Mouse (Mus musculus) stomach, postnatal 0 days (tissue): ENCODE results near the gene Pank1. TPM values are rescaled to one million over a fixed set of nuclear protein-coding genes. Genes with fewer than 3 reads are reported as not detected.

ENCODE experiments used
- ATAC-seq: fragments of 200-750 bp; cut with Nextera tagmentation; 2 replicates; pipeline ENCODE4 v1.8.0; 2017; ENCODE audit not compliant: low FRiP score, low TSS enrichment
- DNase-seq: peaks from one replicate; pipeline ENCODE4 v3.0.0-alpha.2; 2016; ENCODE audit warnings: low spot score
- H3K27ac ChIP-seq: fragments of 300-500 bp; sonication (generic); replicated peaks from 2 replicates; pipeline ENCODE4 v1.5.1; 2014; ENCODE audit warnings: mild to moderate bottlenecking, control low read depth
- H3K27me3 ChIP-seq: fragments of 300-500 bp; sonication (generic); 2 replicates; pipeline ENCODE4 v1.6.1; 2014; ENCODE audit warnings: low read length; ENCODE audit not compliant: control insufficient read depth, insufficient read depth
- H3K36me3 ChIP-seq: fragments of 300-500 bp; sonication (generic); 2 replicates; pipeline ENCODE4 v1.6.1; 2014; ENCODE audit warnings: low read length, mixed read lengths; ENCODE audit not compliant: control insufficient read depth, insufficient read depth
- H3K4me1 ChIP-seq: fragments of 300-500 bp; sonication (generic); replicated peaks from 2 replicates; pipeline ENCODE4 v1.6.1; 2014; ENCODE audit warnings: antibody characterized with exemption; ENCODE audit not compliant: control insufficient read depth, insufficient read depth
- H3K4me2 ChIP-seq: fragments of 300-500 bp; sonication (generic); replicated peaks from 2 replicates; pipeline ENCODE4 v1.6.1; 2014; ENCODE audit warnings: low read depth, mild to moderate bottlenecking, control low read depth, moderate library complexity
- H3K4me3 ChIP-seq: fragments of 300-500 bp; sonication (generic); 2 replicates; pipeline ENCODE4 v1.5.1; 2014; ENCODE audit warnings: low read depth, low read length, control low read depth
- H3K9ac ChIP-seq: fragments of 300-500 bp; sonication (generic); 2 replicates; pipeline ENCODE4 v1.6.1; 2014; ENCODE audit warnings: mild to moderate bottlenecking, low read length, control low read depth, mixed read lengths
- H3K9me3 ChIP-seq: fragments of 300-500 bp; sonication (generic); 2 replicates; pipeline ENCODE4 v1.6.1; 2016; ENCODE audit warnings: low read length; ENCODE audit not compliant: control insufficient read depth
- CTCF ChIP-seq: IDR thresholded peaks from 2 replicates; pipeline ENCODE4 v1.5.1; 2016; ENCODE audit warnings: antibody characterized with exemption, low read depth, mild to moderate bottlenecking, moderate library complexity
- EP300 ChIP-seq: optimal IDR thresholded peaks from 2 replicates; pipeline ENCODE3; 2016; ENCODE audit warnings: antibody characterized with exemption
- whole genome bisulfite sequencing: fragments of 180-500 bp; shearing (Covaris S2); extraction: QIAGEN DNeasy Blood & Tissue Kit; methylation state at CpG from one replicate; pipeline ENCODE4 v1.1.7; 2014; 5-methylcytosine and 5-hydroxymethylcytosine counted together
- polyA plus RNA-seq: library from polyadenylated mRNA; unstranded; fragments of >200 nt; fragmentation: Nextera tagmentation; extraction: Ambion mirVana; gene quantifications from 2 replicates; pipeline ENCODE4 v1.2.1, GENCODE M21; 2015

The Pank1 gene
- polyA plus RNA-seq, 1 experiment from 2014 or later, result 3.9 TPM

DNA sequence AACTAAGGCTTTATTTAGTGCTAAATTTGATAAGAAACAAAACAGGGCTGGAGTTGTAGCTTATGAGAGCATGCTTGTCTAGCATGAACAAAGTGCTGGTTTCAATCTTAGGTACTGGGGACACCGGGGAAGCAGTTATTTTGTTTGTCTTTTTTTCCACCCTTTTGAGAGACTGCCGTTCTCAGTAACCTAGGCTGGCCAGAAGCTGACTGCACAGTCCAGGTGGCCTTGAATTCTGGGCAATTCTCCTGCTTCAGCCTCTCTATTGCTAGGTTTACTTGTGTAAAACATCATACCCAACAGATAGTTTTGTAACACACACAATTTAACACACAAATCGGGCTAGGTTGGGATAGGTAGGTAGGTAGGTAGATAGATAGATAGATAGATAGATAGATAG is 9.9 kb downstream of the Pank1 start:
- no peak overlapping the region for H3K27ac ChIP-seq
- TF ChIP-seq CTCF (no peak), EP300 (no peak)
- WGBS, result 66% methylated on average over 3 of the region's 3 CpGs

DNA sequence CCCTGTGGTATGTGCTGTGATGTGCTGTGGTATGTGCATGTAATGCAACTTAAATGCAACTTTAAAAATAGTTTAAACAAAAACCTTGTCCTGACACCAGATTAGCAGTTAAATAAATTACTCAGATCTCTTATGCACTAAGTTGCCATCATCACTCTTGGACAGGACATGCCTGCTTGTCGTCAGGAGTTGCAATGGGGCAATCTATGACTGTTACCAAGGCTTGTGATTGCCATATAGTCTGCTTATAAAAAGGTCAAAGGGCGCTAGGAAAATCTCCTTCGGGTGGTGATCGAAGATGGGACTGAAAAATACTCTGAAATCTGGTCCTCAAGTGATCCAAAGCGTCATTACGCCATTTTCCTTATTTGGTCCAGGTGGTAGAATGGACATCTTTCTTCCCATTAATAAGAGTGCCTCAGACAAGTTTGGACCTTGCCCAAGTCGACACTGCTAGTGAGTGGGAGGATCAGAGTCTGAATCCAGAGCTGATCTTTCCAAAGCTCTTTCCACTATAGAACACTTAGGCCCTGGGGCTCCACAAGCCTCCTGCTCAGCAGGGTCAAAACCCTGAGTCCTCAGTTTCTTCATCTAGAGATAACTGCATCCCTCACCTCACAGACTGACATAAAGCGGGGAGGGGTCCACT is 11.0 kb downstream of the Pank1 start:
- H3K9me3 ChIP-seq, result no peaks in the 10 kb centered on the region
- 81% methylated on average over 8 of the region's 8 CpGs for WGBS
- ATAC-seq (no peak), DNase-seq (no peak)
- H3K4me1 ChIP-seq, result no peaks in the 10 kb centered on the region
- no peaks in the 10 kb centered on the region for H3K27me3 ChIP-seq
- no peaks in the 10 kb centered on the region for H3K36me3 ChIP-seq
- H3K4me2 ChIP-seq, result no peak overlapping the region
- no peak overlapping the region for H3K9ac ChIP-seq
- H3K4me3 ChIP-seq, result no peak overlapping the region
- H3K27ac ChIP-seq, result no peak overlapping the region
- TF ChIP-seq CTCF (no peak), EP300 (no peak)

More for the DNA sequence above, 9.9 kb downstream of the Pank1 start:
- Histone ChIP-seq H3K4me1 (no peaks in the 10 kb centered on the region), H3K9ac (no peak overlapping the region), H3K27me3 (no peaks in the 10 kb centered on the region), H3K36me3 (no peaks in the 10 kb centered on the region), H3K4me2 (no peak overlapping the region), H3K4me3 (no peak overlapping the region), H3K9me3 (no peaks in the 10 kb centered on the region)
- no peak for DNase-seq
- ATAC-seq, result no peak

DNA sequence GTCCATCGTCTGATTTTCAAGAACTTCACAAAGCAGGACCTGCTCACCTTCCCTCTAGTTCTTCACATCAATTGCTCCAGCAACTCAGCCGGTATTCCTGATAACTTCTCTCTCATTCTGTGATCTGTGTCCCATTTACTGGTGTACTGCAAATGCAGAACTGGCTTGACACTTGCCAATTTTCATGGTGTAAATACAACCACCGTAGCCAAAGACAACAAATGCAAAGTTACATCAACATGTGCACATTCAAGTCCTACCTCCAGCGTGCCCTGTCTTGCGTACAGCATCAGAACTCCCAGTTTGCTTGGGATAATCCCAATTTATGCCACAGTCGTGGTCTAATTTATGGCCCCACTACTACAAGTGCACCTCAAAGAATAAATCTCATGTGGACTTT is 15.5 kb downstream of the Pank1 start:
- Histone ChIP-seq H3K4me1 (no peaks in the 10 kb centered on the region), H3K9me3 (no peaks in the 10 kb centered on the region), H3K36me3 (no peaks in the 10 kb centered on the region), H3K9ac (no peak overlapping the region), H3K4me3 (no peak overlapping the region), H3K4me2 (no peak overlapping the region), H3K27me3 (no peaks in the 10 kb centered on the region), H3K27ac (no peak overlapping the region)
- no peak for TF ChIP-seq EP300
- no peak for TF ChIP-seq CTCF
- ATAC-seq (no peak), DNase-seq (no peak)
- WGBS, result 84% methylated on average over 6 of the region's 6 CpGs

DNA sequence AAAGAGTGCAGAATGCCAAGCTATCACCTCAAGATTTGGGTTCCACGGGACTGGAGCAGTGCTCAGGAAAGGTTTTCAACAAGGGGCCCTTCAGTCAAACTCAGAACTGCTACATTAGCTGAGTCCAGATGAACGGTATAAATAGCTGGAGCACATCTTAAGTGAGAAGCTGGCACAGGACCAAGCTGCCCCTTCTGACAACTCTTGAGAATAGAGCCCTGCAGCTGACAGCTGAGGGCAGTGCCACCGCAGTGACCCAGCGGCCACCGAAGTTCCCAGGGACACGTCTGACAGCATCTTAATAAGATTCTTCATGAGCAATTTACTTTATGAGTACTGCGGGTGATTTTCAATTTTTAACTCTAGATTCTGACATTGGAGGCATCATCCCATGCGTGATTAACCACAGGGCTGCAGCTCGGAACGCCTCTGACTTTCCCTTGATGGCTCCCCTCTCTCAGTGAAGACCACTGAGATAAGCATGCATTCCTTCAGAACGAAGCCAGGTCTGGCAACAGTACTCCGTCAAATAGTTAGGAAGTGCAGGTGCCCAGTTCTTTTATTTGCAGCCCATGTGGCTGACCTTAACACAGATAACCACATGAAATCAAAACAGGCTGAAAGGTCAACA is 23.1 kb downstream of the Pank1 start:
- H3K27me3 ChIP-seq, result no peaks in the 10 kb centered on the region
- no peaks in the 10 kb centered on the region for H3K9me3 ChIP-seq
- H3K36me3 ChIP-seq, result no peaks in the 10 kb centered on the region
- DNase-seq, result no peak
- H3K4me3 ChIP-seq, result no peak overlapping the region
- no peak overlapping the region; the same call in 1 of the 2 replicates for H3K4me2 ChIP-seq
- no peak for TF ChIP-seq CTCF
- TF ChIP-seq EP300, result no peak
- no peaks in the 10 kb centered on the region for H3K4me1 ChIP-seq
- 44% methylated on average over 12 of the region's 12 CpGs for WGBS
- no peak overlapping the region for H3K27ac ChIP-seq
- ATAC-seq, result no peak
- H3K9ac ChIP-seq, result no peak overlapping the region

DNA sequence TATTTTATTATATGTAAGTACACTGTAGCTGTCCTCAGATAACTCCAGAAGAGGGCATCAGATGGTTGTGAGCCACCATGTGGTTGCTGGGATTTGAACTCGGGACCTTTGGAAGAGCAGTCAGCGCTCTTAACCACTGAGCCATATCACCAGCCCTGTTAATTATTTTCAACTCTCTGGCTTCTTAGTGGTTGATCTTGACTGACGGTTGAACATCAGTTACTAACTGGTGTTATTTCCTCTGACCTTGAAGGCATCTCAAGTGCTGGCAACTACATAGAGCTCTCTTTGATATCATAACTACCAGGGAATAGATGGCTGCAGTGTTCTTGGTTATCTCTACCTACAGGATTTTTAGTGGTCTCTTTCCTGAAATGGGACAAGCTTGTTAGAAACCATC is 28.1 kb downstream of the Pank1 start:
- ATAC-seq, result no peak
- 95% methylated on average over 3 of the region's 3 CpGs for WGBS
- Histone ChIP-seq H3K9me3 (no peaks in the 10 kb centered on the region), H3K4me2 (no peak overlapping the region), H3K4me1 (no peaks in the 10 kb centered on the region), H3K27ac (no peak overlapping the region), H3K4me3 (no peak overlapping the region), H3K36me3 (no peaks in the 10 kb centered on the region), H3K9ac (no peak overlapping the region), H3K27me3 (no peaks in the 10 kb centered on the region)
- TF ChIP-seq CTCF, result no peak
- no peak for TF ChIP-seq EP300
- DNase-seq, result no peak

DNA sequence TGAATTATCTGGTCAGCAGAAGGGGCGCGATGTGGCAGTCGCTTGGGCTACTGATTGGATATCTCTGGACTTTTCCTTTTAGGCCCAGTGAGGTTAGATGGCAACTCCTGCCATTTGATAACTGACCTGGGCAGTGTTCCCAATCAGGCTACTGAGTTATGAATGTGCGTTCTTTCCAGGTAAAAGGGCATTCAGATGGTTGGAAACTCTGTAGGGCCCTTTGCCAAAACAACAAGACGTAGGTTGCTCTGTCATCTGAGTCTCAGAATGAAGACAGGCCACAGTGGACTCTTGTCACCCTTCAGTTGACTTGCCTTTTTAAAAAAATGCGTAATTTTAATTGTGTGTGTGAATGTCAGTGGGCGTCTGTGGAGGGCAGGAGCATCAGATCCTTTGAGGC is 29.8 kb downstream of the Pank1 start:
- Histone ChIP-seq H3K4me3 (no peak overlapping the region), H3K9me3 (no peaks in the 10 kb centered on the region), H3K9ac (no peak overlapping the region), H3K4me2 (no peak overlapping the region), H3K36me3 (no peaks in the 10 kb centered on the region), H3K4me1 (no peaks in the 10 kb centered on the region), H3K27me3 (no peaks in the 10 kb centered on the region), H3K27ac (no peak overlapping the region)
- DNase-seq, result no peak
- 91% methylated on average over 7 of the region's 7 CpGs for WGBS
- TF ChIP-seq EP300 (no peak), CTCF (no peak)
- no peak for ATAC-seq
